Mouse (Mus musculus): ENCODE results near the gene Ace. TPM values are rescaled to one million over a fixed set of nuclear protein-coding genes. Genes with fewer than 3 reads are reported as not detected.

The Ace gene
- total and polyA plus RNA-seq, 3 experiments, result not detected

Other genes starting within 250 kb of the Ace start
- gene Cyb561, start 14.6 kb upstream of the Ace start, total RNA-seq (2012; rRNA removed), result 24.8 and 32.8 TPM in 2 replicates
- 10 to 100 TPM in 1 of 2 experiments, not detected in 1; 43.9 TPM for gene Cyb561, start 14.6 kb upstream of the Ace start, polyA plus RNA-seq (2012; ENCODE audit: insufficient read depth in 1 of 2, insufficient read length in 2 of 2, low read depth in 1 of 2, low replicate concordance in 2 of 2, missing spikeins in 1 of 2)
- gene Ace3, start 26.7 kb downstream of the Ace start, total RNA-seq (2012; rRNA removed), result not detected in 2 replicates
- not detected for gene Ace3, start 26.7 kb downstream of the Ace start, polyA plus RNA-seq (2012; ENCODE audit: insufficient read depth in 1 of 2, insufficient read length in 2 of 2, low read depth in 1 of 2, low replicate concordance in 2 of 2, missing spikeins in 1 of 2)
- gene Kcnh6, start 40.2 kb downstream of the Ace start, total RNA-seq (2012; rRNA removed), result 0.04 TPM in 1 of 2 replicates, not detected in the other
- under 1 TPM in 1 of 2 experiments, not detected in 1; 0.07 TPM for gene Kcnh6, start 40.2 kb downstream of the Ace start, polyA plus RNA-seq (2012; ENCODE audit: insufficient read depth in 1 of 2, insufficient read length in 2 of 2, low read depth in 1 of 2, low replicate concordance in 2 of 2, missing spikeins in 1 of 2)
- 77.4 and 86.9 TPM in 2 replicates for gene Dcaf7, start 68.9 kb downstream of the Ace start, total RNA-seq (2012; rRNA removed)
- gene Dcaf7, start 68.9 kb downstream of the Ace start, polyA plus RNA-seq (2012; ENCODE audit: insufficient read depth in 1 of 2, insufficient read length in 2 of 2, low read depth in 1 of 2, low replicate concordance in 2 of 2, missing spikeins in 1 of 2), result 10 to 100 TPM; 65.5 to 88.2 TPM
- 33.3 and 35.0 TPM in 2 replicates for gene Taco1, start 98.1 kb downstream of the Ace start, total RNA-seq (2012; rRNA removed)
- 10 to 100 TPM in 1 of 2 experiments, not detected in 1; 33.1 TPM for gene Taco1, start 98.1 kb downstream of the Ace start, polyA plus RNA-seq (2012; ENCODE audit: insufficient read depth in 1 of 2, insufficient read length in 2 of 2, low read depth in 1 of 2, low replicate concordance in 2 of 2, missing spikeins in 1 of 2)
- 10.5 and 14.6 TPM in 2 replicates for gene Map3k3, start 116.7 kb downstream of the Ace start, total RNA-seq (2012; rRNA removed)
- 10 to 100 TPM in 1 of 2 experiments, not detected in 1; 14.3 TPM for gene Map3k3, start 116.7 kb downstream of the Ace start, polyA plus RNA-seq (2012; ENCODE audit: insufficient read depth in 1 of 2, insufficient read length in 2 of 2, low read depth in 1 of 2, low replicate concordance in 2 of 2, missing spikeins in 1 of 2)
- not detected in 2 replicates for gene Gm10840, start 192.9 kb downstream of the Ace start, total RNA-seq (2012; rRNA removed)
- gene Gm10840, start 192.9 kb downstream of the Ace start, polyA plus RNA-seq (2012; ENCODE audit: insufficient read depth in 1 of 2, insufficient read length in 2 of 2, low read depth in 1 of 2, low replicate concordance in 2 of 2, missing spikeins in 1 of 2), result not detected
- gene Limd2, start 192.9 kb downstream of the Ace start, total RNA-seq (2012; rRNA removed), result 58.6 and 103 TPM in 2 replicates
- 100 to 1,000 TPM in 1 of 2 experiments, not detected in 1; 201 TPM for gene Limd2, start 192.9 kb downstream of the Ace start, polyA plus RNA-seq (2012; ENCODE audit: insufficient read depth in 1 of 2, insufficient read length in 2 of 2, low read depth in 1 of 2, low replicate concordance in 2 of 2, missing spikeins in 1 of 2)
- gene Strada, start 234.2 kb downstream of the Ace start, total RNA-seq (2012; rRNA removed), result 25.5 and 27.4 TPM in 2 replicates
- gene Strada, start 234.2 kb downstream of the Ace start, polyA plus RNA-seq (2012; ENCODE audit: insufficient read depth in 1 of 2, insufficient read length in 2 of 2, low read depth in 1 of 2, low replicate concordance in 2 of 2, missing spikeins in 1 of 2), result 10 to 100 TPM in 1 of 2 experiments, not detected in 1; 39.8 TPM
- gene Ccdc47, start 248.4 kb downstream of the Ace start, total RNA-seq (2012; rRNA removed), result 51.6 and 51.8 TPM in 2 replicates
- 100 to 1,000 TPM in 1 of 2 experiments, 10 to 100 TPM in 1; 47.6 to 145 TPM for gene Ccdc47, start 248.4 kb downstream of the Ace start, polyA plus RNA-seq (2012; ENCODE audit: insufficient read depth in 1 of 2, insufficient read length in 2 of 2, low read depth in 1 of 2, low replicate concordance in 2 of 2, missing spikeins in 1 of 2)
- gene Ddx42, start 249.0 kb downstream of the Ace start, total RNA-seq (2012; rRNA removed), result 56.1 and 62.6 TPM in 2 replicates
- 10 to 100 TPM in 1 of 2 experiments, not detected in 1; 57.7 TPM for gene Ddx42, start 249.0 kb downstream of the Ace start, polyA plus RNA-seq (2012; ENCODE audit: insufficient read depth in 1 of 2, insufficient read length in 2 of 2, low read depth in 1 of 2, low replicate concordance in 2 of 2, missing spikeins in 1 of 2)

All from MEL (cell line).